Mouse (Mus musculus): ENCODE measurements around the gene Cnnm2.

- no peak for TF ChIP-seq HCFC1 (IDR thresholded peaks at IDR 0.05; ENCODE audit: borderline replicate concordance, insufficient read depth, low read length)
- TF ChIP-seq ZC3H11A (IDR thresholded peaks at IDR 0.05; ENCODE audit: borderline replicate concordance, low read depth, low read length) = no peak
- TF ChIP-seq ZNF384 (IDR thresholded peaks at IDR 0.05; ENCODE audit: low read depth, low read length) = no peak
Measured at GRCm38 (mm10) chr19:46791360-46791759, 30.0 kb downstream of the Cnnm2 start.

All from ES-E14 (cell line).